Mouse (Mus musculus) lung, postnatal 0 days (tissue): ENCODE data around the gene Msi2.

Experiments
- CTCF ChIP-seq: IDR thresholded peaks from 2 replicates; pipeline ENCODE4 v1.5.1; 2016; ENCODE audit warnings: antibody characterized with exemption, mild to moderate bottlenecking
- EP300 ChIP-seq: IDR thresholded peaks from 2 replicates; pipeline ENCODE4 v1.6.1; 2016; ENCODE audit warnings: antibody characterized with exemption, mild to moderate bottlenecking, control low read depth

DNA sequence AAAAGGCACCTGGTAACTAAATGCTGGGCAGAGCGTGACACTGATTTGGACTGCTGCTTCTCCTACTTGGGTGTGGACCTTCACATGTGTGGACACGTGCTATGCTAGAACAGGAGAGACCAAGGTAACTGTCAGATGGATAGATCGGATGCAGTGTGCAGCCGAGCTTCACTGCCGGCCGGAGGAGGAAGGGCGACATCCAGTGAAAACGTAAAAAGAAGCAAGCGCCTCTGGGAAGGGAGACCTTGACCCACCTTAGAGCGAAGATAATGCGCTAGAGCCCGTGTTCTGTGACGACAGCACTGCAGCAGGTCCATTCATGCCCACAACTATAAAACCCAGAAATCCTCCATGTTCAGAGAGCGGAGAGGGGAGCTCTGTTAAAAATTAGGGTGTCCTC, 50.0 kb downstream of the Msi2 start:
- TF ChIP-seq EP300 (no peak), CTCF (no peak)
